Mouse (Mus musculus): ENCODE data around the gene Gm2026.
"Not testable (repeated sequence)": the region's sequence is repeated elsewhere in the genome, so short reads cannot be mapped to it uniquely, and the experiment has no call there.

Gene Gm2026

DNA sequence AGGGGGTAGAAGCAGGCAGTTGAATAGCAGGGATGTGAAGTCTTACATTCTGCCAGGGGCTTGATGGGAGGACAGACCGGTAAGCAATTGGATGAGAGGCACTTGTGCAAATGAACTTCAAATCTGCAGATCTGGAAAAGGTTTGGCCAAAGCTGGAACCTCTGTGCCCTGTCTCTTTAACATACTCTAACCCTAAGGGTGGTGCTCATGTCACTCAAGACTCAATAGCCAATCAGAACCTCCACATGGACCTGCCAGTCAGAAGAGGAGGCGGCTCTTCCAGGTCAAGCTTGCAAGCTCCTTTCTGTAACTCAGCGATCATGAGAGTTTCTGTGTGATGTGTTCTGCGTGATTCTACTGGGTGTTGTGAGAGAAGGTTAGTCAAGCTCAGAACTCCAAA lies at the start of gene Gm2026:
Gm2026 (plus strand) TSS at position 301 of the 400 bp plus-strand sequence.
- DNase-seq, result not testable (repeated sequence)

DNA sequence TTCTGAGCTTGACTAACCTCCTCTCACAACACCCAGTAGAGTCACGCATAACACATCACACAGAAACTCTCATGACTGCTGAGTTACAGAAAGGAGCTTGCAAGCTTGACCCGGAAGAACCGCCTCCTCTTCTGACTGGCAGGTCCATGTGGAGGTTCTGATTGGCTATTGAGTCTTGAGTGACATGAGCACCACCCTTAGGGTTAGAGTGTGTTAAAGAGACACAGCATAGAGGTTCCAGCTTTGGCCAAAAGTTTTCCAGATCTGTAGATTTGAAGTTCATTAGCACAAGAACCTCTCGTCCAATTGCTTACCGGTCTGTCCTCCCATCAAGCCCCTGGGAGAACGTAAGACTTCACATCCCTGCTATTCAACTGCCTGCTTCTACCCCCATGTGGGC lies 34.1 kb upstream of the Gm2026 start, which contains the start of gene Zfp966:
Zfp966 (minus strand) TSS at position 101 of the 400 bp plus-strand sequence.
- DNase-seq, result not testable (repeated sequence)
